Mouse (Mus musculus): ENCODE measurements at regions not wholly inside any gene's neighbourhood (a gene's known extent, or its start where the extent isn't known, plus 50 kb on each side); places are given as distances from the start of the nearest gene placed in this dataset.

DNA sequence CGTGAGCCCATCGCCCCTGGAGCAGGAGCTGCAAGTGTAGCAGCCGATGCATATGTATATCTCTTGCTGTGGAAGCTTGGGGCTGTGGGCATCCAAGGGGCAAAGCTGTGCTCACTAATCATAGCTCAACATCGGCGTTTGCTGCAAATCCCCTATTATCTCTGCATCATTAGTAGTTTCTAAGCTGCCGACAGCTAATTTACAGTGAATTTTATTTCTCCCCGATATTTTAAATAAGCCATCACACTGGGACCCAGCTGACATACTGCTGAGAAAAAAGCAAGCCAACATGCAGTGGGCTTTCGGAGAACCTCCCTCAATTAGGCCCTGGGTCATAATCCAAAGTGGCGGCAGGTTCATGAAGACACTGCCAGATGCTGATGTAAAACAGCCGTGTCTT is 313.3 kb upstream of the Eef2kmt start:
- H3K9ac ChIP-seq: no peak overlapping the region
- no peak for ATAC-seq
- H3K4me2 ChIP-seq (replicated peaks): no peak overlapping the region
- H3K4me3 ChIP-seq (replicated peaks): no peak overlapping the region
- no peak overlapping the region for H3K27ac ChIP-seq
- H3K36me3 ChIP-seq: no peaks in the 10 kb centered on the region
- 54% methylated on average over 10 of the region's 10 CpGs for WGBS
- no peaks in the 10 kb centered on the region for H3K9me3 ChIP-seq
- peaks cover 11% of the 10 kb centered on the region; the same call in 1 of the 2 replicates for H3K4me1 ChIP-seq (replicated peaks)
- no peaks in the 10 kb centered on the region for H3K27me3 ChIP-seq (replicated peaks)

DNA sequence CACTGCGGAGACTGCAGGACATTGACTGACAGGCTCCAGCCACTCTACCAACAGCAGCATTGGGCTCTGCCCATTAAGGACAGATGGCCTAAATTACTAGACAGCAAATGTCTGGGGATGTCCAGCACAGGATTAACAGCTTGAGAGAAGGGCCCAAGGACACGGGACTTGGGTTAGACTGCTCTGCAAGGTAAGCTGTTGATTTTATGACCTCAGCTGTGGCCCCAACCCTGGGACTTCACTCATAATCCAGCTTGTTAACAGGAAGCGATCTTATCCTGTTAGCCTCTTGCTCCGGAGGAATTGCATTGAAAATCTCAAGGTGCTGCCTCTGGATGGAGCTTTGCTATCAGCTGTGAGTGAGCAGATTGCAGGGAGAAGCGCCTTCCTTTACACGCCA is 293.2 kb upstream of the Eef2kmt start:
- no peaks in the 10 kb centered on the region for H3K36me3 ChIP-seq
- no peak overlapping the region for H3K27ac ChIP-seq
- H3K27me3 ChIP-seq (replicated peaks): no peaks in the 10 kb centered on the region
- no peak overlapping the region for H3K4me3 ChIP-seq (replicated peaks)
- 62% methylated on average over 6 of the region's 6 CpGs for WGBS
- no peaks in the 10 kb centered on the region for H3K9me3 ChIP-seq
- no peak overlapping the region for H3K9ac ChIP-seq
- H3K4me1 ChIP-seq (replicated peaks): no peaks in the 10 kb centered on the region
- ATAC-seq: no peak
- no peak overlapping the region for H3K4me2 ChIP-seq (replicated peaks)

DNA sequence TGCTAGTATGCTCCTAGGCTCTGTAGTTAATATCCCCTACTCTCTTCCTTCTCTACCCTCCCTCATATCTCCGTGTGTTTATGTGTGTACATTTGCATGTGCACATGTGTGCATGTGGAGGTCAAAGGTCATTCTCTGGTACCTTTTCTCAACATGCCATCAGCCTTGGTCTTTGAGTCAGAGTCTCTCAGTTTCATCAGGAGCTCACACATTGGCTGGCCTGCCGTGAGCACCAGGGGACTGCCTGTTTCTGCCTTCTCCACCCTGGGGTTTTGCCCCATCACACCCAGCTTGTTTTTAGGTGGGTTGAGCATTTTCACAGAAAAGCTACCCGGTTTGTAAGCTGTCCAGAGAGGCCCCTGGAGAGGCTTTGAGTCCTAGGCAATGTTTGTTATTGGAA is 292.8 kb upstream of the Eef2kmt start:
- Histone ChIP-seq H3K9me3 (no peaks in the 10 kb centered on the region), H3K4me1 (replicated peaks) (no peaks in the 10 kb centered on the region), H3K4me2 (replicated peaks) (no peak overlapping the region), H3K4me3 (replicated peaks) (no peak overlapping the region), H3K27me3 (replicated peaks) (no peaks in the 10 kb centered on the region), H3K36me3 (no peaks in the 10 kb centered on the region), H3K27ac (no peak overlapping the region), H3K9ac (no peak overlapping the region)
- 69% methylated on average over 3 of the region's 3 CpGs for WGBS
- no peak for ATAC-seq

DNA sequence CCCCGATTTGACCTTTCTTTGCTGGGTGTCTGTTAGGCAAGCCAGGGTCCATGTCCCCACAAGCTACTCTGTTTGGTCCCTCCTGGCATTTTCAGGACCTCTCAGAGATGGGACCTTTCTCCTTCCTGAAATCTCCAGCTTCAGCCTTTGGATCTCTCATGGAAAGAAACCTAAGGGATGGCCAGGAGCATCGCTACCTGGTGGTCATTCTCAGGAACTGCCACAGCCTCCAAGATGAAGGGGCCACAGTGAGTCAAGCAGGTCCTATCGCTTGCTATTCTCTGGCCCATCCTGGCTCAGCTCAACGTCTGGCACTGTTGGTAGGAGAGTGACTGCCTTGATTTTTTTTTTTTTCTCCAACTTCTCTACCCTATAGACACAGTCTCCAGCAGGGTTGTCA is 291.0 kb upstream of the Eef2kmt start:
- Histone ChIP-seq H3K36me3 (no peaks in the 10 kb centered on the region), H3K27me3 (replicated peaks) (no peaks in the 10 kb centered on the region), H3K4me2 (replicated peaks) (no peak overlapping the region), H3K9ac (no peak overlapping the region), H3K9me3 (no peaks in the 10 kb centered on the region), H3K27ac (no peak overlapping the region), H3K4me3 (replicated peaks) (no peak overlapping the region), H3K4me1 (replicated peaks) (no peaks in the 10 kb centered on the region)
- 46% methylated on average over 4 of the region's 4 CpGs for WGBS
- ATAC-seq: no peak

DNA sequence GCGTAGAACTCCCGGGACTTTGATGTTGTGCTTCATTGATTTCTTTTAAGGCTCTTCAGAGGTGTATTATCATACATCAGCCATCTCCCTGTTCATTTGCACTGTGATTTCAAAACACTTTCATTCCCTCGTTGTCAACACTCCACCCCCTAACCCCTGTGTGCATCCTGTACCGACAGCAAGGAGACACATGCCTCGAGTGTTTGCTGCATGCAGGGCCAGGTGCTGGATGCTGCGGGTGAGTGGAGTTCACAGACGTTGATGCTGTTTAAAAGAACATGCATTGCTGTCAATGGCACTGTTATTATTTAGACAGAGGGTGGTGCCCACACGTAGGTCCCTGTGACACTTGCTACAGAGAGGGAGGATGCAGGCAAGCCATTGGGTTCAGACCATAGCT is 290.0 kb upstream of the Eef2kmt start:
- no peaks in the 10 kb centered on the region for H3K9me3 ChIP-seq
- no peak overlapping the region for H3K4me2 ChIP-seq (replicated peaks)
- H3K4me3 ChIP-seq (replicated peaks): no peak overlapping the region
- WGBS: 69% methylated on average over 8 of the region's 8 CpGs
- no peaks in the 10 kb centered on the region for H3K36me3 ChIP-seq
- no peak for ATAC-seq
- H3K27ac ChIP-seq: no peak overlapping the region
- H3K9ac ChIP-seq: no peak overlapping the region
- no peaks in the 10 kb centered on the region for H3K4me1 ChIP-seq (replicated peaks)
- no peaks in the 10 kb centered on the region for H3K27me3 ChIP-seq (replicated peaks)

DNA sequence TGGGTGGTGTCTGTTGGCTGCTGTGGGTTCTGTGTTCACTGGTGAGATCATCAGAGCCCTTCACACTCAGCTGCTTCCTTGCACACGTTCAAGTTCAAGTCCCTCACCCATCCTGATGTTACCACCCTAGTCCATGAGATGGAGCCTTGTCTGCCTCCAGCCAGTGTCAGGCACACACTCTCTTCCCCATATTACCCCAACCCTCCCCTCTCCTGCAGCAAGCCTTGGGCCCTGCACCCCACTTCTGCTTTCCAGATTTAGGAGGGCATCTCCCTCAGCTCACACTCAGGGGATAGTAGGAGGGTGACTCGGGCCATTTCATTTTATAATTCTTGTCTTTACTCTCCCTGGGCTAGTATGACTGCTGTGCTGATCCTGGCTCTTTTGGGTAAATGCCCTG is 288.7 kb upstream of the Eef2kmt start:
- no peak overlapping the region for H3K4me3 ChIP-seq (replicated peaks)
- H3K4me1 ChIP-seq (replicated peaks): no peaks in the 10 kb centered on the region
- 60% methylated on average over 2 of the region's 2 CpGs for WGBS
- no peak overlapping the region for H3K9ac ChIP-seq
- H3K36me3 ChIP-seq: no peaks in the 10 kb centered on the region
- no peaks in the 10 kb centered on the region for H3K9me3 ChIP-seq
- H3K27me3 ChIP-seq (replicated peaks): no peaks in the 10 kb centered on the region
- H3K4me2 ChIP-seq (replicated peaks): no peak overlapping the region
- no peak for ATAC-seq
- H3K27ac ChIP-seq: no peak overlapping the region

DNA sequence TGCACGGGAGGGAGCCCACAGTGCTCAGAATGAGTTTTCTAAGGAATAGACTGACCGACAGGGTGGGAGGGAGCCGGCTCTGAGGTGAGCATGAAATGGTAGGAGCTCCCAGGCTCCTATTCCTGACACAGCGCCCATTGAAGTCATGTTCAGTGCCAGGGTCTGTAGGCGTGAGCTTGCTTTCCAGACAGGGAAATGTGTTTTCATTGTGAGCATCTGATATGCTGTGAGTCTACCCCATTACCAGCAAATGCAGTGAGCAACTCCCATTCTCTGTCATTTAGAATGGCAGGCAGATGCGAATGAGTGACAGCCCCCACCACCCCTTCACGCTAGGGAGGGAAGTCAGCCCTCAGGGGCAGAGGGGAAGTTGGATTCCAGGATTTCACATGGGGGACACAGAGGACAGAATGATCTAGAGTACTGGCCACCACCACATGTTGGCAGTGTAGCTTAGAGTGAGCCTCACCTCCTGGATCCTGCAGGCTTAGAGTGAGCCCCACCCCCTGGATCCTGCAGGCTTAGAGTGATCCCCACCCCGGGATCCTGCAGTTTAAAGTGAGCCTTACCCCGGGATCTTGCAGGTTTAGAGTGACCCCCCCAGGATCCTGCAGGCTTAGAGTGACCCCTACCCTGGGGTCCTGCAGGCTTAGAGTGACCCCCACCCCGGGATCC is 283.2 kb upstream of the Eef2kmt start:
- peaks cover 2% of the 10 kb centered on the region; the same call in 1 of the 2 replicates for H3K27me3 ChIP-seq (replicated peaks)

DNA sequence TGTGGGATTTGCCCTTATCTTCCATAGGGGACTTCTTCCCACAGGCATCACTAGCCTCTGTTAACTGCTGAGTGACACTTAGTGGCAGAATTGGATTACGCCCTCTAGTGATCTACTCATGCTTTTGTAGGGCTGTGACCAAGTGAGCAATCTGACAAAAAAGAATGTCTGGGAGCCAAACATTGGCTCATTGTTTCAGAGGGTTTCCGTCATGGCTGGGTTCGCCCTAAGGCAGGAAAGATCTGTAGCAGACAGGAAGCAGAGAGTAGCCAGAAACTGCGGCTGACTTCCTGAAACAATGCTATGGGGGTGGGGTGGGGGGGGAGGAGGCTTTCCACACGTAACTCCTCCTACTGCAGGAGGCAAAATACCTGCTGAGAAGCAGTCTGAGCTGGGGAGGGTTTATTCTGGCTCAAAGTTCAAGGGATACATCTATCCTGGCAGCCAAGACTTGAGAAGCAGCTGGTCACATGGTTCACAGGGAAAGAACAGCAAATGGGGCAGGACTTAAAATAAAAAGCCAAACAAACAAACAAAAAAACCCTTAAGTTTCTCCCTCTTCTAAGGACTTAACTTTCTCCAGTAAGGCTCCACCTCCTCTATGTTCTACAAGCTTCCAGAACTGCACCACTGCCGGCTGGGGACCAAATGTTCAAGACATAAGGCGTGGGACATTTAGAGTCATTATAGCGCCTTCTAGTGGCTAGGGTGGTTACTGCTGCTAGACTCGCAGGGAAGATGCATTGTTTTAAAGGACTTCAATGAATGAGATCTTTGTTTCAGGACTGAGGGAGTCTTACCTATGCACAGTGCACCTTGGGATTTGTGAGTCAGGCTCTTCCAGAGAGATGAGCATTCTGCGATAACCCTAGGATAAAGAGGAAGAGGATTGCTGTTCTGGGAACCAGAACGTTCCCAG is 281.8 kb upstream of the Eef2kmt start:
- Histone ChIP-seq H3K36me3 (no peaks in the 10 kb centered on the region), H3K4me3 (replicated peaks) (no peak overlapping the region), H3K4me1 (replicated peaks) (no peaks in the 10 kb centered on the region), H3K27me3 (replicated peaks) (peaks cover 3% of the 10 kb centered on the region; the same call in 1 of the 2 replicates), H3K27ac (no peak overlapping the region), H3K4me2 (replicated peaks) (no peak overlapping the region), H3K9ac (no peak overlapping the region), H3K9me3 (no peaks in the 10 kb centered on the region)
- WGBS: 49% methylated on average over 11 of the region's 11 CpGs
- ATAC-seq: peak; percentile 57

More for the DNA sequence above, 283.2 kb upstream of the Eef2kmt start:
- no peak for ATAC-seq
- H3K9ac ChIP-seq: no peak overlapping the region
- H3K4me2 ChIP-seq (replicated peaks): no peak overlapping the region
- no peak overlapping the region for H3K4me3 ChIP-seq (replicated peaks)
- no peaks in the 10 kb centered on the region for H3K36me3 ChIP-seq
- H3K27ac ChIP-seq: no peak overlapping the region
- no peaks in the 10 kb centered on the region for H3K9me3 ChIP-seq
- 62% methylated on average over 10 of the region's 10 CpGs for WGBS
- no peaks in the 10 kb centered on the region for H3K4me1 ChIP-seq (replicated peaks)

DNA sequence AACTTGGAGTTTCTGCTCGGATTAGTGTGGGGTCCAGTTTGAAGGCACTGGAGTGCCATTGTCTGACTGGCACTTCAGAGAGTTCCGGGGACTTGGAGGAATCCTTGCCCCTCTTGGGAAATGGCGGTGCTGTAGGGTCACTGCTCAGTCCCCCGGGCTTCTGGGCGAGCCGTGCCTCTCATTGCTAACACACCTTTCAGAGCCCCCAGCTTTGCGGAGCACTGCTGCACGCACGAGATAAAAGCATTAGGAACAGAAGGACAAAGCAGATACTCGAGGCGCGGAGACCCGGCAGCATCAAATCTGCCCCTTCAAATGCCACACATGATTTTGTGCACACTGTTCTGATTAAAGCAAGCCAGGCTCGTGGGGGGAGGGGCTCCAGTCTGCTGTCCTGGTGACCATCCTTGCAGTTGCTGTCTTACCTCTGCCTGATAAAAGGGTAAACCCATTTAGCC is 280.8 kb upstream of the Eef2kmt start:
- WGBS: 33% methylated on average over 14 of the region's 14 CpGs
- ATAC-seq: no peak

DNA sequence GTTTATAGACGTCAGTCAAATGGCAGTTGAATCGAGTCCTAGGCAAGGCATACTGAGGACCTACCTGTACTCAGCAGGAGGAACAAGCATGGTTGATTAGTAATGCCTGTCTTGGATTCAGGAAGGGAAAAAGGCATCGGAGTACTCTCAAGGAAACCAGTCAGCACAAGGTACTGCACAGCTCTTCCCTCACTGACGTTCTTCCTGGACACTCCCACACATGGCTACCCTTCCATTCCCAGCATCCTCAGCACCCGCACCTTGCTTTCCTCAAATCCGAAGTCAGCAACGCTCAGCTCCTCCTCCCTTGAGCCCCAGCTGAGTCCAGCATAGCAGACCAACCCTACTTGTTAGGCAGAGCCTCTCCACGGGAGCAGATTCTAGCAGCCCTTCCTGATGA is 279.6 kb upstream of the Eef2kmt start:
- ATAC-seq: peak; percentile 31; the same call in 1 of the 2 replicates
- Histone ChIP-seq H3K9ac (no peak overlapping the region), H3K4me1 (replicated peaks) (no peaks in the 10 kb centered on the region), H3K27ac (no peak overlapping the region), H3K27me3 (replicated peaks) (peaks cover 3% of the 10 kb centered on the region; the same call in 1 of the 2 replicates), H3K9me3 (no peaks in the 10 kb centered on the region), H3K36me3 (no peaks in the 10 kb centered on the region), H3K4me3 (replicated peaks) (no peak overlapping the region), H3K4me2 (replicated peaks) (no peak overlapping the region)
- WGBS: 32% methylated on average over 8 of the region's 8 CpGs

More for the DNA sequence above, 280.8 kb upstream of the Eef2kmt start:
- no peaks in the 10 kb centered on the region for H3K4me1 ChIP-seq (replicated peaks)
- H3K9me3 ChIP-seq: no peaks in the 10 kb centered on the region
- H3K4me3 ChIP-seq (replicated peaks): no peak overlapping the region
- peaks cover 3% of the 10 kb centered on the region; the same call in 1 of the 2 replicates for H3K27me3 ChIP-seq (replicated peaks)
- H3K9ac ChIP-seq: no peak overlapping the region
- no peak overlapping the region for H3K27ac ChIP-seq
- no peaks in the 10 kb centered on the region for H3K36me3 ChIP-seq
- H3K4me2 ChIP-seq (replicated peaks): no peak overlapping the region

DNA sequence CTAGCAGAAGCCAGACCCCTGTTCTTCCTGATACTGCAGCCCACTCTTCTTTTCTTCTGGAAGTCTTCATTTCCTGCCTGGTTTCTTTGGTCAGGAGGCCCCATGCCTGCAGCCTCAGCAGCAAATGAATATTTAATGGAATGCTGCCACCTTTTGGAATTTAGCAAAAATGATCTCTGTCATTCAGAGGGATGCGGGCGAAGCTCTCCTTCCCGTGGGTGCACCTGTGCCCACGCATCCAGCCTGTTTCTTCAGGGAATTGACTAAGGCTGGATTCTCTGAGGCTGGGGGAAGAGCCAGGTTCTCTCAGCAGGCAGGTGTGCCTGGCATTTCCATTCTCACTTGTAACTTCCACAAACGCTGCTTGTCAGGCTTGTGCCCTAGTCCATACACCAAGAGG is 279.1 kb upstream of the Eef2kmt start:
- H3K27ac ChIP-seq: no peak overlapping the region
- ATAC-seq: no peak
- WGBS: 48% methylated on average over 5 of the region's 5 CpGs
- H3K4me2 ChIP-seq (replicated peaks): no peak overlapping the region
- H3K9ac ChIP-seq: no peak overlapping the region
- H3K36me3 ChIP-seq: no peaks in the 10 kb centered on the region
- H3K27me3 ChIP-seq (replicated peaks): peaks cover 3% of the 10 kb centered on the region; the same call in 1 of the 2 replicates
- no peaks in the 10 kb centered on the region for H3K4me1 ChIP-seq (replicated peaks)
- no peaks in the 10 kb centered on the region for H3K9me3 ChIP-seq
- H3K4me3 ChIP-seq (replicated peaks): no peak overlapping the region

DNA sequence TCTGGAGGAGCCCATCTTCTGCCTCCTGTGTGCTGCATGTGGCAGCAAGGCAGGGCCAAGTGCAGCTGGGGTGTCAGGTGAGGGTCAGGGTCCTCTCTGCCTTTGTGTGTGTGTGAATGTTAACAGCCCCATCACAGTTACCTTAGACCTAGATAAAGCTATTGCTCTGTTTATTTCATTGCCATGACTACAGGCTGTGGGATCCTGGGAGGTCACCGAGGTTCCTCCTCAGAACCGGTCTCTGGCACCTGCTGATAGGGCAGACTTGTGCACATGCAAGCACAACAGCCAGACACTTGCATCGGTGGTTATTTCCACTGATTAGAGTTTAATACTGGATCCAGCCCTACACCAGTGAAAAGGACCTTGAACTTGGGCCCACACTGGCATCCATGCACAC is 278.6 kb upstream of the Eef2kmt start:
- Histone ChIP-seq H3K36me3 (no peaks in the 10 kb centered on the region), H3K9me3 (no peaks in the 10 kb centered on the region), H3K9ac (no peak overlapping the region), H3K4me2 (replicated peaks) (no peak overlapping the region), H3K27me3 (replicated peaks) (peaks cover 3% of the 10 kb centered on the region; the same call in 1 of the 2 replicates), H3K4me3 (replicated peaks) (no peak overlapping the region), H3K27ac (no peak overlapping the region), H3K4me1 (replicated peaks) (no peaks in the 10 kb centered on the region)
- peak; percentile 71 for ATAC-seq
- 45% methylated on average over 3 of the region's 3 CpGs for WGBS

Measured in intestine, embryonic 15.5 days (tissue).